Mouse (Mus musculus): ENCODE measurements around the gene Elp4.

The Elp4 gene

DNA sequence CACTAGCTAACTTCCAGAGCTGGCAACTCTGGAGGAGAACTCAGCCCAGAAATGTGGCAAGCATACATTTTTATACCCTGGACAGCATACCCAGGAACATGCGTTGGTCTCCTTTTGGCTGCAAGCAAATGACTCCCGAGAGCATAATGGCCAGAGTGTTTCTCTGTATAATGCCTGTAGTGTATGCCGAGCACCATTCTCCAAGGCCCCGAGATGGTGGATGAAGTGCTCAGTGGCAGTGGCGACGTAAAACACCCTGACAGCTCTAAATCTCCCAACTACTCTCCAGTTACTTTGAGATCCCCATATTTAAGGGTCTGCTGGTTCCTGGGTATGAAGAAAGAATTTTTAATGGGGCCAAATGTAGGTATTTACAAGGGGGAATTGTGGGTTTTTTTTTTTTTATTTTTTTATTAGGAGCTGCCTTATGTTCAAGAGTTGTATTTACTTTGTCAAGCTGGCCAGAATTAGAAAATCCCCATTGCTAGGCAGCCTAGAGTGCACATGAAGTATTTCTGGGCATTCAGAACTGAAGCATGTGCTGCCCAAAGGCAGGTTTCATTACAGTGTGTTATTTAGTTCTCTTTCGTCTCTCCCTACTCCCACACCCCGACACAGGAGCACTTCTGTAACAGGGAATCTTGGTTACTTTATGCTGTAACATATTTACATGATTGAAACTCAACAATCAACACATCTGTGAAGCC lies 188.8 kb downstream of the Elp4 start:
- no peak for DNase-seq (ENCODE audit: low spot score in 2 of 2)

DNA sequence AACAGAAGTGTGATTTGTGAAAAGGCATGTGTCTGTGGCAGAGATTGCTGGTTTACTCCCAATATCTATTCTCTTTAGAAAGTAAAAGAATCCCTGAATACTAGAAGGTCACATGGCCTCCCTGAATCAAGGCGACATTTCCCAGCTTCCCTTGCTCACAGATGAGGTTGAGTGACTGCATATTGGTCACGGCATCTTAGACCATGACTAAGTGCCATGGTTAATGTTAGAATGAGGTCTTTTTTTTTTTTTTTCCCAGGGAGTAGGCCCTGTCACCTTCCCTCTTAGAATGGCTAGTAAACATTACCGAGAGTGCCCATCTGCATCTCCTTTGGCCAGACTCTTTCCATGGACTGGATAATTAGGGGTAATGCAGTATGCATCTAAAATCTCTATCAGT lies 193.9 kb downstream of the Elp4 start:
- no peak for DNase-seq (ENCODE audit: low spot score in 2 of 2)

DNA sequence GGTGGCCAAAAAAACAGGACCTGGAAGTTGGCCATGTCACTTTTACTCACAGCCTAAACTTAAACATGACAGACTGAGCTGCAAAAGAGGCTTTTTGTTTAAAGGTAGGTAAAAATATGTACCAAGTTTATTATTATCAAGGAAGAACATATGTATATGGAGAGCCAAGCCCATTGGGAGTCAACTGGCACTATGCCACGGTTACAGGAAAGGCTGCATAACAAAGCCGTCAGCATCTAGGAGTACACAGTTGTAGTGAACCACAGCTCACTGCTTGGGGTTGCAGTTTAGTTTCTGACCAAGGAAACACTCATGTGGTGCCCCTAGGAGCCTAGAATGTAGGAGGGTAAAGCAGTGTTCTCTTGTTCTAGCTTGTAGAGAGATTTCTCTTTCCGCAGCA lies 195.2 kb downstream of the Elp4 start:
- DNase-seq (ENCODE audit: low spot score in 2 of 2), result no peak

DNA sequence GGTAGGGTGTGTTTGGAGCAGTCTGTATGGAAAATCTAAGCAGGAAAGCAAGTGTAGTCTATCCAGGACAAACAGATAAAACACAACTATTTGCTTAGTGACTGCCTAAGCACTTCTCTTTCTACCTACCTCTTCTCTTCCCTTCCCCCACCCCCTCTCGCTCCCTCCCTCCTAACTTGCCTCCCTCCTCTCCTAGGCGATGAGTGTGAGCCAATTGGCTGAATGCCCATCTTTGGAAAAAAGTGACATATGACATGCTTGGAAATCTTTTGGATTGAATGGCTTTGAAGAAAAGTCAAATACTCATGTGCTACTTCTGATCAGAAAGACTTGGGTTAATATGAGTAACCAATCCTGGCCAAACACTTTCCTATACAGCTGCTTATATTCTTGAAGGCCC lies 199.0 kb downstream of the Elp4 start:
- no peak for DNase-seq (ENCODE audit: low spot score in 2 of 2)

DNA sequence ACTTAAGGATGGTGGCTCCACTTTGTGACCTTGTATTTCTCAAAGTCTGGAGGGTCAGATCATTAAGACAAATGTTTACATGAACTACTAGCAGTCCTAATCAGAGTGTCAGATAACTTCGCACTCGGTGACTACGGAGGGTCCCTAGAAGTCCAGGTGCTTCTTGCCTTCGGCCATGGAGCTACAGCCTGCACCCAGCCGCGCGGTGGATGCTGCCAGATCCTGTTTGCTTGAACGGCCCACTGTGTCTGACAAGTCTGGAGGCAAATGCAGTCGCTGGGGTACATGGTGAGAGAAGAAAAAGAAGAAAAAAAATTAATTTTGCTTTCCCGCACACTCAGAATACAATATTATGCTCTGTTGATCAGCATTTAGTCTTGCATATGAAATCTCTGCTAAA lies 201.8 kb downstream of the Elp4 start:
- DNase-seq (ENCODE audit: low spot score in 2 of 2), result no peak

DNA sequence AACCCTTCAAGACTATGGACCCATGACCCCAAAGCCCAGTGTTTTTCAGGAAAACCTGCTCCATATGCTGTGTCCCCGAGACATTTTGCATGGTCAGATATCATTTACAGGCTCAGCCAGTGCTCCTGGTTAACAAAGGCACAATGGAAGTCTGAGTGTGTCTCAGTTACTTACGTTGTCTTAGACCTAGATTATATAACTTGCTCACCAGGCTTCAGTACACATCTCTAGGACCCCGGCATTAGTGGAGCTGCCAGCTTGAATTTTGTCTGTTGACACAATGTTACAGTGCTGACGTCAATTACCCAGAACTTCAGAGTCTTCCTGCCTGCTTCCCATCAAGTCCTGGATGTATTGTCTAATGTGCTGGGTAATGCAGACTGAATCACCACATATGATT lies 202.6 kb downstream of the Elp4 start:
- no peak for DNase-seq (ENCODE audit: low spot score in 2 of 2)

DNA sequence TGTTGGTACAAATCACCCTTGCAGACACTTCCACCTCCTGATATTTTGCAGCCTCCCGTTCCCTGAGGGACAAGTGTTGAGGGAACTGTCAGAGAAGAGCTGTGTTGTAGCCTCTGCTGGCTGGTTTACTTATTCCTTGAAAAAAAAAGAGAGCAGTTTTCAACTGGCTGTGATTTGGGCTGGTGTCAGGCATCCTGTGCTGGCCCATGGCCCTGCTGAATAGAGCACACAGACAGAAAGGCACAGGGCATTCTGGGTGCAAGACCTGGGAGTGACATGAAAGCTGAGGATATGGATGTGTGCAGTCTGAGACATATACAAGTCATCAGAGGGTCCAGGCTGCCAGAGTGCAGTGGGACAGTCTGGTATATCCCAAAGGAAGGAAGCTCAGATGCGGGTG lies 205.7 kb downstream of the Elp4 start:
- no peak for DNase-seq (ENCODE audit: low spot score in 2 of 2)

DNA sequence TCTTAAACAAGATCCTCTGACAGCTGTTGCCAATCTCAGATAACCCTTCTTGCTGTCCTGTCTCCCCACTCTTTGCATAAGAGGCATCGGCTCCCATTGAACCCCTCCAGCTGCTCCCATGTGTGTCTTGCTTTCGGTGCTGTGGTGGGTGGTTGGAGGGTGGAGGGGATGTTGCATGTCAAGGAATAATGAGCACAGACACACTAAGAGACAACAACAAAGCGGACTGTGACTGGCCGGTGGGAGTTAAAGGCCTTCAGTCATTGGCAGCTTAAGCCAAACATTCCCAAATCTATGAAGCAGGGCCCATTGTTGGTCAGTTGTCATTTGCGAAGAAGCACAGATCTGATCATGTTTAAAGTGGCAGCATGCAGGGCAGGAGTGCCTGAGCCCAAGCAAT lies 206.6 kb downstream of the Elp4 start:
- DNase-seq (ENCODE audit: low spot score in 2 of 2), result no peak

DNA sequence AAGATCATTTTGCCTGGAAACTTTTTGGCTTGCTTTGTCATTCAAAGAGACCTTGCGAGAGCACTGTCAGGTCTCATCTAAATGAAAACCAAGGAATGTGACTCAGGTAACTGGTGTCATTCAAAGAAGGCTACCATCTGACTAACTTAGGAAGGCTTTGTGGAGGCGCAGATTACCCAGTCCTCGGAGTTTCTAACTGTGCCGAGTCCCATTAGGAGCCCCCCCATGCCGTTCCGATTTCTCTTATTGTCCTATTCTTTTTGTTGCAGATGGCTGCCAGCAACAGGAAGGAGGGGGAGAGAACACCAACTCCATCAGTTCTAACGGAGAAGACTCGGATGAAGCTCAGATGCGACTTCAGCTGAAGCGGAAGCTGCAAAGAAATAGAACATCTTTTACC lies 213.1 kb downstream of the Elp4 start:
- no peak for DNase-seq (ENCODE audit: low spot score in 2 of 2)

DNA sequence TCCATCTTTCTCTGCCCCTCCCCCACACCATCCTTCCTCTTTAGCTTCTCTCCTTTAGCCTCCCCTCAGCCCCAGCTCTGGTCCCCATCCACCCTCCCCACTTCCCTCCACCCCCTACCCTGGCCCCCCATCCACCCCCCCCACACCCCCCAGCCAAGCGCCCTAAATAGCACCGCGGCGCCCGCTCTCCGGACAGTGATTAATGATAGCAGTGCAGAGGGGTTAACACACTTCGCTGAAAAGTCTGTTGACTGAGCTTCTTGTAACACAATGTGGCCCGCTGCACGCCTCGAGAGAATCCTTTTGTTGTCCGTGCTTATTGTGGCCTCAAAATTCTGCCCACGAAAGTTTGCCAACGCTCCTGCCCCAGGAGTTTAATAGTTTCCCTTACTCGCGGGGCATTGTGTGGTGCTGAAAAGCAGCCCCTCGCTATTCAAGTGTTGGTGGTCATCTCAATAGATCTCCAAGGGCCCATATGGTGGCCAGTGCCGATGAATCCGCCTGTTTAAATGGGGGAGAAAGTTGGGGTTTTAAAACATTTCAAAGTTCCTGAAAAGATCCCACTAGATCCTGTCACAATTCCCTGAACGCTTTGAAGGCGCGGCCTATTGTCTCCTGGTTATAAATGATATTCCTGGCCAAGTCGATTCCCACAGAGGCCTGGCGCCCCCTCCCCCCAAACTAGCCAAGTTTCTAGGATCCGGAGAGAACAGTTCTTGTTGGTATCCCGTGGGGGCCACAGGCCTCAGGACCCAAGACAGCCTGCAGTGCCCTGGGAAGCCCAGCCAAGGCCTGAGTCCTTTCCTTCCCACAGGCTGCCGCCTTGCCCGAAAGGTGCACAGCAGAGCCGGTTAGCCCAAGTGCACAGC lies 214.4 kb downstream of the Elp4 start:
- no peak for DNase-seq (ENCODE audit: low spot score in 2 of 2)

DNA sequence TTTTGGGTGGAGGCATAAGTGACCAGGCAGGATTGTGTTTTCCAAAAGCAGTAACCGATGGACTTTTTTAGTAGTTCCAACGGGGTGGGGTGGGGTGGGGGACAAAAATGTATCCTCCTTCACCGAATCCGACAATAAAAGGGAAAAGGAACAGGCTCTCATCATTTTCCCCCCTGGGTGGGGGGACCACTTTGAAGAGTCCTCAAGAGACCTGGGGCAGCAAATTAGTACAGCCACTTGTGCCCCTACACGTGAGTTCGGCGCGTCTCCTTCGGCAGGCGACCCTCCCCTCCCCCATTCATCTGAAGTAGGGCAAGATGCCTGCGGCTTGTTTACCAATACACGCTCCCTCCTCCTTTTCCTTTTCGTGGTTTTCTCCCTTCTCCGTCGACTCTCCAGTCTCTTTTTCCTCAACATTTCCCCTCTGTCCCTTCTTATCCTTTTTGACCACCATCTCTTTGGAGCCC lies 215.0 kb downstream of the Elp4 start:
- DNase-seq (ENCODE audit: low spot score in 2 of 2), result no peak

DNA sequence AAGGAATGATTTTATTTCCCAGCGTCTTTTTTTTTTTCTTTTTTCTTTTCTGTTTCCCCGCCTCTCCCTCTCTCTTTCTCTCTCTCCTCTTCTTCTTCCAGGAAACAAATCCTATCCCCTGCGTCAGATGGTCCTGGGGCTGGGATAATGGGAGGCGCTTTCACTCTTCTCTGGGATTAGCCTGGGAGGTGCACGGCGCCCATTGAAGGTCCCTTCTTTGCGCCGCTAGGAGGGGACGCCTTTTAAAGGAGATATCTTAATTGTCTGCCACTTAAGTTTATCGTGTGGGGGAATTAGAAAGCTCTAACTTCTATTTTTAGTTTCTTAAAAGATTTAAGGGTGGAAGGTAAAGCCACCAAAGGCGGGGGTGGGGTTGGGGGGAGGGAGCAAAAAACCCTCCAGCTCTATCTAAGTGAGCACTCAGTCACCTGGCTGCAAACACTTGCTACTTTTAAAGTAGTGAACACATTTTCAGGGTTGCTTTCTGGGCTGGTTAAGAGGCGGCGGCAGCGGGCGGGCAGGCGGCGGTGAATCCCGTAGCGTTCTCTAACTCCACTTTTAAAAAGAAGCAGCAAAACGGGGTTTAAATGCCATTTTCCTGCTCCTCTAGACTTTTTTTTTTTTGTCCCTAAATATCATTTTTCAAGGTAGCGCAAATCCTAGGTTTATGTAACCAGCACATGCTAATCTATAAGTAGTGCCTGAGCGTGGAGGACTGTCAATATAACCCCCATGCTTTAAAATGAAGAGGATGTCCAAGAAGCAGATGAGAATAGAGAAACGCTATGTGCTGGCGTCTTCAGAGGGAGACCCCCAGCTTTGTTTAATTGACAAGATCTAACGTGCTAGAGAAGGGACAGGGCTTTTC lies 215.7 kb downstream of the Elp4 start:
- DNase-seq (ENCODE audit: low spot score in 2 of 2), result no peak

DNA sequence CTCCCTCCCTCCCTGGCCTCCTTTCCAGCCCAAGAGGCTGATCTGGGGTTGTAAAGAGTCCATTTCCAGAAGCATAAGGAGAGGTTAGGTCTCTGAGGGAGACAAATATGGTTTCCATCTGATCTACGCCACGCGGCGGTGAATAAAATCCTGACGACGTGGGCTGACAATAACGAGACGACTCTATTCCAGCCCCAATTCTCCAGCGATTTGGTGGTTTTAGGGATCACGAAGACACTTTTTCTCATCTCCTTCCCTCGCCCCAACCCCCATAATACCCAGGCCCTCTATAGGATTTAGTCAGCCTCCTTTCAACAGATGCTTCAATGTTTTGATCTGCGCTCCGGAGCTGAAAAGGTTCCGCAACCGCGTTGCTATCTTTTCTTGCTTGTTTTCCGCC lies 216.4 kb downstream of the Elp4 start:
- no peak for DNase-seq (ENCODE audit: low spot score in 2 of 2)

DNA sequence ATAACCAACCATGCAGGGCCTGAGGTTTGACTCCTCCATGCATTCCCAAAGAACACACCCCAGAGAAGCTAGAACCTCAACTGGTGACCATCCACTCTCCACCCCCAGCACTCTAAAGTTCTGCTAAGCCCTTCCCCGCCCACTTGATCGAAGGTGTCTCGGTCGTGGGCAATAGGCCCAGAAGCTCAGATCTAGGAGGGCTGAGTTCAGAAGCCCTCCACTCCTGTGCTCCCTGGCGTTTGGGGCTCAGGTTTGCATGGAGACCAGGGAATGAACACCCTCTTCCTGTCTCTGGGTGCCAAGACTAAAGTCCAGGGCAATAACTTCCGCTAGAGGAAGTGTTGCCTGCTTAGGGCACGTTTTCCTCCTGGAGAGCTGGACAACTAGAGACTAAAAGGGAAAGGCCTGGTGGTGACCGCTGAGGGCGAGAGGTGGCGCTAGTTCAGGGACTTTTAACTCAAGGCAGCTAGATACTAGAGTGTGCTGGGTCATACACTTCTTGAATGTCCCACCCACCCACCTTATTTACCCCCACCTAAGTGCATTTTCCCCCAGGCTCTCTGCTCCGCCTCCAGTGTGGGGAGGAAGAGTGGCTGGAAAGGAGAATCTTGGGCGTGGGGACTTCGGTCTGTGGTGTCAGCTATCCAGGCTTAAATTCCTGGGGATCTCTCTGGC lies 216.9 kb downstream of the Elp4 start:
- DNase-seq (ENCODE audit: low spot score in 2 of 2), result no peak

DNA sequence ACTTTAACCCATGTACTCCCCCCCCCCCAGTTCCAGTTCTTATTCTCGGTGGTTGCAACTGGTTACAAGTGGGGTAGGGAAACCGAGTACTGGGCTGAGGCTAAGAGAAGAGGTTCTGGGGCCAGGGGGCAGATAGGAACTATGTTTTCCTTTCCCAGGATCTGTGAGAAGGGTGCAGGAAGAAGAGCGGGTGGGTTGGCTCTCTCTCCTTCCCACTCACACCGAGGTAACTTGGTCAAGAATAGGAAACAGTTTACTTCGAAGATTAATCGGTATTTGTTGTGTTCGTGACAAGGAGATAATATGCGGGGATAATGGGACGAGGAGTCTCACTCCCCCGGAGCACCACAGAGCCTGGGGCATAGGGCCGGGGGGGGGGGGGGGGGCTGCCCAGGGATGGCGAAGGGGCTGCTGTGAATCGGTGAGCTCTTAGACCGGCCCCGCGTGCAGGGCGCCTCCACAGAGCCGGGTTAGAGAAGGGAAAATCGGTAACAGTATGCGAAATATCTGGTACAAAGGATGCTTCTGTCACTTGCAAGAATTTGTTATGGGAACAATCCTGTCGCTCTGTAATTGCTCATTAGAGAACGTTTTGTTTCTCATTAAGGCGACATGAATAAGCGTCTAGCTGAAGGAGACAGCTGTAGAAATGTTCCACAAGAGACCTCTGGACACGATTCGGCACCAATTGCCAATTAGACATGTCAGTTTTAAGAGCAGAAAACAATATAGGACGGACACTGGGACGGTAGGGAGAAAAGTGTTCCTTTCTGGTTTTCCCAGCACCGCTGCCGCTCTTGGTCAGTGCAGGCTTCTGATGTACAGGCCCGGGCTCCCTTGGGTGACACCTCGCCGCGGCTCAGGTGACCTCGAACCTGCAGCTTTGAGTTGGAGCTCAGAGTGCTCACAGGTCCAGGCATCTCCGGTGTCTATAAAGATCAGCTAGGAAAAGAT lies 217.7 kb downstream of the Elp4 start:
- DNase-seq (ENCODE audit: low spot score in 2 of 2), result peak in 1 of 2 experiments; percentile 25

DNA sequence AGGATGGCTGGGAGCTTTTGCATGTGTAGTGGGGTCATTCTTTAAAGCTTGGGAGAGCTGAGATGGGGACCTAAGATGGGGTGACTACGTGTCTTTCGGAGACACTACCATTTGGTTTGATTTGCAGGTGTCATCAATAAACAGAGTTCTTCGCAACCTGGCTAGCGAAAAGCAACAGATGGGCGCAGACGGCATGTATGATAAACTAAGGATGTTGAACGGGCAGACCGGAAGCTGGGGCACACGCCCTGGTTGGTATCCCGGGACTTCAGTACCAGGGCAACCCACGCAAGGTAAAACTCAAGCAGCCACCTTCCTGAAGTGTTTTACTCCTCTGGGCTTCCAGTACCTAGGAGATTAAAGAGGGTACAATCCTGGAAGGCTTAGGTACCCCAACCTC lies 218.7 kb downstream of the Elp4 start:
- peak in 1 of 2 experiments; percentile 32 for DNase-seq (ENCODE audit: low spot score in 2 of 2)

DNA sequence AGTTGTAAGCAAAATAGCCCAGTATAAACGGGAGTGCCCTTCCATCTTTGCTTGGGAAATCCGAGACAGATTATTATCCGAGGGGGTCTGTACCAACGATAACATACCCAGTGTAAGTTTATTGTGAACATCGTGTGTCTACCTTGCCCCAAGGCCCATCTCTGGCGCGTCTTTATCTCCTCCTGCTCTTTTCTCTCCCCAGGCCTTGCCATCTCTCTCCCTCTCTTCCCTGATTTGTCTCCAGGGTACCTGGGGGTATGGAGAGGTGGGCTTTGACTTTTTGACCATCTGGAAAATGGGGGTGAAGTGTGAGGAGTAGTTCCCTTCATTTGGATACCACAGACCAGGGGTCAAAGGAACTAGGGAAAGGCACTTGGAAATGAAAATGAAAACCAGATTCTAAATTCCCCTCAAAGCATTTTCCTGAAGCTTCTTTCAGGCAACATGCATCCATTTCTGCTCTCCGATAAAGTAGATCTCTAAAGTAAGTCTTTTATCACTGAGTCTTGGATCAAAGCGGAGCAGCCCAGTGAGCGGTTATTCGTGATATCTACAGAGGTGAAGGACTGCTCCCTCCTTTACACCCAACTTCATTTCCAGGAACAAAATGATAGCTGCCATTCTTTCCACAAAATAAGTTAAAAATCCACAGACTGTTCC lies 219.2 kb downstream of the Elp4 start:
- peak in 1 of 2 experiments; percentile 48 for DNase-seq (ENCODE audit: low spot score in 2 of 2)

DNA sequence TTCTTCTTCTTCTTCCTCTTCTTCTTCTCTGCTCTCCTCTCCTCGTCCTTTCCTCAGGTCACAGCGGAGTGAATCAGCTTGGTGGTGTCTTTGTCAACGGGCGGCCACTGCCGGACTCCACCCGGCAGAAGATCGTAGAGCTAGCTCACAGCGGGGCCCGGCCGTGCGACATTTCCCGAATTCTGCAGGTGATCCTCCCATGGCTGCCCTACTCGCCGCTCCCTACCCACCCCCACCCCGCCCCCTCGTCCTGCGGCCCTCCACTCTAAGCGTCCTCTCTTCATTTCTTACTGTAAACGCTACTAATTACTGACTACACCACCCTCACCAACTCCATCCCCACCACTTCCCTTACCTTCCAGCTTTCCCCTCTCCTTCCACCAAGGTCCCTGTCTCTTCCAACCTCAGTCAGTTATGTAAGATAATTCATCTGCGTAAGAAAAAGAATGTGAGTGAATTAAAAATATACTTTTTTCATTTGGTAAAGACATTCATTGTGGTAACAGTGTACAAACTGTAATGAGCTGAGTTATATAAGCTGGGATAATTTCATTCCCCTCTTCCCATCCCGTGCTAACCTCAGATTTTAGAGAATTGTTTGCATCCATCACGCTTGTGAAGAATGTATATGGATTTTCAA lies 220.5 kb downstream of the Elp4 start:
- DNase-seq (ENCODE audit: low spot score in 2 of 2), result peak in 1 of 2 experiments; percentile 52

DNA sequence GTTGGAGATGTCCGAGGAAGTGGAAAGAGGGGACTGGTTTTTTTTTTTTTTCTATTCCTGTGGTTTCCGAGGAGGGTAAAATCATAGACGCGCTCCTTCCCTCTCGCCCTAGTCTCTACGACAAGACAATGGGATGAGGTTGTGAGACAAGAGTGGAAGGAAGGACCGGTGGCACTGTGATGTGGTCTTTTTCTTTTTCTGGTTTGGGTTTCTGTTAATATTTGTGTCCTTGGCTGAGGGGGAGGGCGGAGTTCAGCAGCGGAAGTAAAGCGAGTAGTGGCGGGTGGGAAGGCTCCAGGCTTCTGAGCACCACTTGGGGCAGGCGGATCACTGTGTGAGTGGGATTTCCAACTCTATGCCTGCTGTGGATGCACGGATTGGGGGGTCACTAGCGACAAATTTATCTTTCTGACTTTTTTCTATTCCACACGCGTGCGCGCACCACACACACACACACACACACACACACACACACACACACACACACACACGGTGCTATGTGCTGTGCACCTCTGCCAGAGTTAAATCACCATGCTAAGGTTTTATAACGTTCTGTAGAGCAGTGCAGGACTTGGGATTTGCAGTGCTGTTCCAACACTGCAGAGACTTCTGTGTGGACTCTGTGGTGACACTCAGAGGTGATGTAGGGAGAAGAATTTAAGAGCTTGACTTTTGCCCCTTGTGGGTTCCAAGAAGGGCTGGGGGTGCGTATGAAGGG lies 221.6 kb downstream of the Elp4 start:
- peak in 1 of 2 experiments; percentile 51 for DNase-seq (ENCODE audit: low spot score in 2 of 2)
